Mouse (Mus musculus) hindbrain, embryonic 12.5 days (tissue): ENCODE data around the gene Epas1. TPM values are rescaled to one million over a fixed set of nuclear protein-coding genes. Genes with fewer than 3 reads are reported as not detected.

ENCODE experiments used
- ATAC-seq: fragments of 200-750 bp; cut with Nextera tagmentation; 2 replicates; pipeline ENCODE4 v1.8.0; 2017; ENCODE audit warnings: moderate TSS enrichment; ENCODE audit not compliant: low FRiP score
- H3K27ac ChIP-seq: fragments of 300-500 bp; sonication (generic); 2 replicates; pipeline ENCODE4 v1.5.1; 2016; ENCODE audit warnings: mild to moderate bottlenecking
- H3K27me3 ChIP-seq: fragments of 300-500 bp; sonication (generic); 2 replicates; pipeline ENCODE4 v1.6.1; 2016; ENCODE audit warnings: mild to moderate bottlenecking
- H3K36me3 ChIP-seq: fragments of 300-500 bp; sonication (generic); 2 replicates; pipeline ENCODE4 v1.6.1; 2016; ENCODE audit warnings: mild to moderate bottlenecking
- H3K4me1 ChIP-seq: fragments of 300-500 bp; sonication (generic); 2 replicates; pipeline ENCODE4 v1.6.1; 2016
- H3K4me2 ChIP-seq: fragments of 300-500 bp; sonication (generic); replicated peaks from 2 replicates; pipeline ENCODE4 v1.6.1; 2016; ENCODE audit warnings: mild to moderate bottlenecking
- H3K4me3 ChIP-seq: fragments of 300-500 bp; sonication (generic); 2 replicates; pipeline ENCODE4 v1.5.1; 2016; ENCODE audit warnings: mild to moderate bottlenecking
- H3K9ac ChIP-seq: fragments of 300-500 bp; sonication (generic); 2 replicates; pipeline ENCODE4 v1.6.1; 2016; ENCODE audit warnings: mild to moderate bottlenecking, moderate library complexity
- H3K9me3 ChIP-seq: fragments of 300-500 bp; sonication (generic); replicated peaks from 2 replicates; pipeline ENCODE4 v1.6.1; 2016; ENCODE audit warnings: mild to moderate bottlenecking
- WGBS: fragments of 180-500 bp; shearing (Covaris S2); methylation state at CpG from one replicate; pipeline ENCODE4 v1.1.7; 2016; 5-methylcytosine and 5-hydroxymethylcytosine counted together
- polyA plus RNA-seq: library from polyadenylated mRNA; unstranded; fragments of >200 nt; fragmentation: Nextera tagmentation; extraction: Ambion mirVana; gene quantifications from 2 replicates; pipeline ENCODE4 v1.2.1, GENCODE M21; 2016

The Epas1 gene
- polyA plus RNA-seq, 1 experiment from 2014 or later: 4.0 TPM

DNA sequence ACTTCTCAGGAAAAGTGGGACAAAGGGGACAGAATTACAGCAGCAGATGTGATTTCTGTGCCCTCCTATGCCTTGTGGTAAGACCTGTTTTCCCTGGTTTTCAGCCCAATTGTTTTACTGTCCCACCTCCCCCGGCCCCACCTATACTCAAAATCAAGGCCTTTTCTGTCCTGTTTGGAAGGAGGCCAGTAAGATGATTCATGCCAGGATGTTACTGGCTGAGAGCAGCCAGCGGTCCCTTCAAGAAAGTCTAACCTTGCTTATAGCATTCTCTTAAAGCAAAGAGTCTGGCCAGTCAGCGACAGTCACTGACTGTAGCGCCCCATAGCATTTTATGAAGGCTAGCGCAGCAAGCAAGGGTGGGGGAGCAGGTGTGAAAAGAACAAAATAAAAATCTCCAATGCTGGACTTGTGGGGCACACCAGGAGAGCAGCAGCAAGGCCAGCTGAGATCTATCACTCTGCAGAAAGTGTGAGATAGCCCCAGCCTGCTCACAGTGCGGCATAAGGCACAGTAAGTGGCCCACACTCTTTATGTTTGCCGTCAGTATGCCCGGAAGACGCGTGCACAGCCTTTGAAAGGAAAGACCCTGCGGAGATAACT is 47.8 kb downstream of the Epas1 start:
- H3K27me3 ChIP-seq: no peaks in the 10 kb centered on the region
- H3K4me3 ChIP-seq: no peak overlapping the region
- 71% methylated on average over 11 of the region's 11 CpGs for WGBS
- no peak overlapping the region for H3K9ac ChIP-seq
- no peaks in the 10 kb centered on the region for H3K36me3 ChIP-seq
- no peak overlapping the region for H3K4me2 ChIP-seq
- H3K9me3 ChIP-seq: no peaks in the 10 kb centered on the region
- H3K4me1 ChIP-seq: peaks cover 4% of the 10 kb centered on the region; the same call in 1 of the 2 replicates
- no peak for ATAC-seq
- H3K27ac ChIP-seq: 0 out of 2 replicates have a peak overlapping the region, but pooled peaks have one; percentile 35

DNA sequence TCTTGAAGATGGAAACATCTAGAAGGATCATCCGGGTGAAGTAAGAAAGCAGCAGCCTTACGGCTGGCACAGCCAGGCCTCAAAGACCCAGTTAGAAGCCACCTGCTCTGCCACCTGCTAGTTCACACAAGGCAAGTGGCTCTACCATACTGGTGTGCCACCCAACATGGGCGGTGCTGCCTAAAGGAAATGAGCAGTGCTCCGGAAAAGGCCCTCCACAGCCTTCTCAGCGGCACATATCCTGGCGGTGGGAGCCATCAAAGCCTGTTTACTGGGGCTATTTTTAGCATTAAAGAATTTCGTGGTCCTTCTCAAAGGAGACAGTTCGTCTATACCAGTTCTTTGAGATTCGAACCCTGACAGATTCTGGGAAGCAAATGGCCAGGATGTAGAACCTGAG is 48.4 kb downstream of the Epas1 start:
- Histone ChIP-seq H3K36me3 (no peaks in the 10 kb centered on the region), H3K4me1 (peaks cover 4% of the 10 kb centered on the region; the same call in 1 of the 2 replicates), H3K9ac (no peak overlapping the region), H3K4me3 (no peak overlapping the region), H3K27me3 (no peaks in the 10 kb centered on the region), H3K4me2 (no peak overlapping the region), H3K9me3 (no peaks in the 10 kb centered on the region), H3K27ac (0 out of 2 replicates have a peak overlapping the region, but pooled peaks have one; percentile 35)
- no peak for ATAC-seq
- 69% methylated on average over 9 of the region's 9 CpGs for WGBS

DNA sequence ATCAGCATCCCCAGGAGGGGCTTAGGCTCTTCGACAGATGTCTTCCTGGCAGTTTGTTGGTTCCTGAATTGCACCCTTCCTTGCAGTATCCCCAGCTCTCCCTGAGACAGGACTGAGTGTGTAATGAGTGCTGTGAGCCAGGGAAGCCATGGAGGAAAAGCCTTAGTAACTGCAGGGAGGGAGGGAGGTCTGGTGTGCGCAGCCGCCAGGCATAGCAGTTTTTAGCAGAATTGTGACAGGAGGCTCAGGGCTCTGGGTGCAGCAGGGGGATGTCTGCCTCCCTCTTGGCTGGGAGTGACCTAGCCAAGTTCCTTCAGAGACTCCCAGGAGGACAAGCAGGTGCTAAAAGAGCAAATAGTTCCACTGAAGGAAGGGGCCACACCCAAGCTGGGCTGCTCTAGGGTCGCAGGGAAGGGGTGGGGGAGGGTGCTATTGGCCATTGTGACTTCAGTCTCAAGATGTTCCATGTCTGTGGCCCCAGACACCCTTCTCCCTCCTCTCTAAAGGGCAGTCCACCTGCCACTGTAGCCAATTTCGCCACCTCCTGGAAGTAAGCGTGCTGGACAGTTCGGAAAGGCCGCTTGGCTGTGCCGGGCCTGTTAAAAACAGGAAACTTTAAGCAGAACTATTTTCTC is 49.0 kb downstream of the Epas1 start:
- Histone ChIP-seq H3K4me1 (peaks cover 4% of the 10 kb centered on the region; the same call in 1 of the 2 replicates), H3K4me3 (no peak overlapping the region), H3K27ac (no peak overlapping the region), H3K9ac (no peak overlapping the region), H3K9me3 (no peaks in the 10 kb centered on the region), H3K27me3 (no peaks in the 10 kb centered on the region), H3K4me2 (no peak overlapping the region), H3K36me3 (no peaks in the 10 kb centered on the region)
- WGBS: 69% methylated on average over 9 of the region's 9 CpGs
- no peak for ATAC-seq

DNA sequence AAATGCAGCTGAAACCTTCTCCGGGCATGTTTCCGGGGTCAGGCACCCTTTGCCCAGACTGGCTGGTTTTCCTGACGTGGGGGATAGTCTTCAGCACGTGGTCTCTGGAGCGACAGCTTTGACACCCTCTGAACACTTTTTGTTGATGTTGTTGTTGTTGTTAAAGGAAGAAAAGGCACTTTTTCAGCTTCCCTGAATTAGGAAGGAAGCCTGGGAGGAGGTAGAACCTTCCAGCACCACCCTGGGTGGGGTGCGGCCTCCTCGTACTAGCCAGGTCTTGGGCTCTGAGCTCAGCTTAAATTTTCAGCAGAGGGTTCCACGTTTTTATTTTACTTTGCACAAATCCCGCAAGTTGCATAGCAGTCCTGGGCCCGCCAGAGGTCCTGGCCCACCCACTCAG is 49.6 kb downstream of the Epas1 start:
- H3K36me3 ChIP-seq: no peaks in the 10 kb centered on the region
- no peak overlapping the region for H3K27ac ChIP-seq
- ATAC-seq: no peak
- H3K4me3 ChIP-seq: no peak overlapping the region
- peaks cover 4% of the 10 kb centered on the region; the same call in 1 of the 2 replicates for H3K4me1 ChIP-seq
- H3K9me3 ChIP-seq: no peaks in the 10 kb centered on the region
- no peaks in the 10 kb centered on the region for H3K27me3 ChIP-seq
- WGBS: 81% methylated on average over 10 of the region's 10 CpGs
- no peak overlapping the region for H3K9ac ChIP-seq
- H3K4me2 ChIP-seq: no peak overlapping the region

DNA sequence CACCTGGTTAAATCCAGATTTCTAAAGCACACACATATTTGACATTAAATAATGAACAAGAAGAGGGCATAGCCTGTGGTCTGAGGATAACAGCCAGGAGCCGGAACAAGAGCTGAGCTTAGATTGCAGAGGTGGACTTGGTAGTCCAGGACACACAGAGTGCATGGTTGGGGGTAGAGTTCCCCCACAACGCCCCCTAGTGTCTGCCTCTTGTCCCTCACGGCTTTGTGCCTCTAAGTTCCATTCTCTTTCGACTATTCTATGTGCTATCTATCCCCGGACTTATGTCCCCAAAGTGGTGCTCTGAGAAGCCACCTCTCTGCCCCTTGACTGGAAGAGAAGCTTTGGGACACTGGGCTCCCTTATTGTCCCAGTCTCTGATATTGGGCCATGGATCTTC is 50.2 kb downstream of the Epas1 start:
- WGBS: 77% methylated on average over 5 of the region's 5 CpGs
- no peak overlapping the region for H3K4me2 ChIP-seq

DNA sequence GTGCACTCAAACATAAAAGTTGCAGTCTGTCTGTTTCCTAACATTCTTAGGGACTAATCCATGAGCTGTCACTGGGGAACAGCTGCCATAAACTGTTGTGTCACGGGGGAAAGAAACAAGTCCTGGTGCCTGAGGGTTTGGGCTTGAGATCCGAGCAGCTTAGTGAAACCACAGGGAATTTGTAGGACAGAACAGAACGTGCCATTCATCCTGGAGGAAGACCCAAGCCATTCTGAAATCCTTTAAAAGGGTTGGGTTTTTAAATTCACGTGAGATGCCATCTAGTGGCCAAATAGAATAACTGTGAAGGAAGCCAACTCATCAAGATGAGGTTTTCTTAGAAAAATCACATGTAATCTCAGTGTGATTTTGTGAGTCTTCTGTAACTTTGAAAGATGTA is 58.5 kb downstream of the Epas1 start:
- H3K27ac ChIP-seq: no peak overlapping the region
- no peaks in the 10 kb centered on the region for H3K27me3 ChIP-seq
- no peaks in the 10 kb centered on the region for H3K9me3 ChIP-seq
- H3K4me1 ChIP-seq: 0 out of 2 replicates have a peak, but pooled peaks cover 2% of the 10 kb centered on the region
- ATAC-seq: no peak
- WGBS: 3% methylated on average over 4 of the region's 4 CpGs
- no peak overlapping the region for H3K4me2 ChIP-seq
- H3K36me3 ChIP-seq: no peaks in the 10 kb centered on the region
- no peak overlapping the region for H3K9ac ChIP-seq
- no peak overlapping the region for H3K4me3 ChIP-seq

More for the DNA sequence above, 50.2 kb downstream of the Epas1 start:
- H3K36me3 ChIP-seq: no peaks in the 10 kb centered on the region
- no peaks in the 10 kb centered on the region for H3K27me3 ChIP-seq
- H3K27ac ChIP-seq: no peak overlapping the region
- no peak overlapping the region for H3K4me3 ChIP-seq
- no peak for ATAC-seq
- no peak overlapping the region for H3K9ac ChIP-seq
- no peaks in the 10 kb centered on the region for H3K9me3 ChIP-seq
- peaks cover 4% of the 10 kb centered on the region; the same call in 1 of the 2 replicates for H3K4me1 ChIP-seq

DNA sequence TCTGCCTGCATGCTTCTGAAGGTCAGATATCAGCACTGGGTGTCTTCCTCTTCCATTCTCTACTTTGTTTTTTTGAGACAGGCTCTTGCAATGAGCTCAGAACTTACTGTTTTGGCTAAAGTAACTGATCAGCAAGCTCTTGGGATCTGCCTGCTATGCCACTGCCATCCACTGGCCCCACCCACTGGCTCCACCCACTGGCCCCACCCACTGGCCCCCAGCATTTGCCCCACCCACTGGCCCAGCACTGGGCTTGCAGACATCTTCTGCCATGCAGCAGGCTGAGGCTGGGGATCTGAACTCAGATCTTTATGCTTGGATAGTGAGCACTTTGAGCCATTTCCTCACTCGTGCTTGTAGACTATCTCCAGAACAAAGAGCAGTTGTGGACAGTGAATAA is 60.8 kb downstream of the Epas1 start:
- 48% methylated on average over 1 of the region's 1 CpGs for WGBS
- Histone ChIP-seq H3K9ac (no peak overlapping the region), H3K4me3 (no peak overlapping the region), H3K4me2 (no peak overlapping the region), H3K4me1 (0 out of 2 replicates have a peak, but pooled peaks cover 2% of the 10 kb centered on the region), H3K36me3 (no peaks in the 10 kb centered on the region), H3K27ac (no peak overlapping the region), H3K9me3 (no peaks in the 10 kb centered on the region), H3K27me3 (no peaks in the 10 kb centered on the region)
- no peak for ATAC-seq

DNA sequence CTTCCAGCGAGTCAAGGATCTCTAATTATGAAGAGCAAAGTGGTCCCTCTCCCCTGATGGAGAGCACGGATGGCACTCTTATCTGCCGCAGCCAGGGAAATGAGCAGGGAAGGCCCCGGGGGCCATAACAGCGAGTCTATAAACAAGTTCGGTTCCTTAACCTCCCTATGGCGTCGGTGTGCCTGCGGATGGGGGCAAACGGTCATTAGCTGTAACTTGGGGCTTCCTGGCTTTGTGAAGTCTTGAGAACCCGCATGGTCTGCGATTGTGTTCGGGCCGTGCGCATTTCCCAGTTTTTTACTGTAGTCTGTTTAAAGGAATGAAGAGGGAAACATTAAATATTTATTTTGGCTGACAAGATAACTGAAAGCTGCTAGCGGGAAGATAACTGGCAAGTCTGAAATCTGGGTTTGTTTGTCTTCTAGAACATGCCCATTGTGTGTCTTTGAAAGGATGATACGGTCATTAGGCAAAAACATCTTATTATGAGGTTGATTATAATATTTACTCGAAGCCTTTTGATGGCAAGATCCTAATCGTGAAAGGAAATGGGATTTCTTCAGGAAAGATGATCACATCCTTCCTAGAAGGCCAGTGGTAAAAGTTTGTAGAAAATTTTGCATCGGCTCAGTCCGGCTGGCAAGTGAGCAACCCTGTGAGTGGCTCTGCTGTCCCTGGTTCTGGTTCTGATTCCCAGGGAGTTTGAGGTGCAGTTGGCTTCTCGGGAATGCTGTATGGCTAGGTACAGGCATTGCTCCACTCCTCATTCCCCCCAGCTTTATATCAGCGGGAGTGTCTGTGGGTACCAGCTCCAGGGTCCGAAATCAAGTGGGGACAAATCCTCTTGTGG is 61.7 kb downstream of the Epas1 start:
- Histone ChIP-seq H3K9me3 (no peaks in the 10 kb centered on the region), H3K27me3 (no peaks in the 10 kb centered on the region), H3K4me1 (0 out of 2 replicates have a peak, but pooled peaks cover 4% of the 10 kb centered on the region), H3K9ac (no peak overlapping the region), H3K4me2 (no peak overlapping the region), H3K36me3 (no peaks in the 10 kb centered on the region), H3K4me3 (no peak overlapping the region), H3K27ac (no peak overlapping the region)
- ATAC-seq: no peak
- 83% methylated on average over 24 of the region's 24 CpGs for WGBS

DNA sequence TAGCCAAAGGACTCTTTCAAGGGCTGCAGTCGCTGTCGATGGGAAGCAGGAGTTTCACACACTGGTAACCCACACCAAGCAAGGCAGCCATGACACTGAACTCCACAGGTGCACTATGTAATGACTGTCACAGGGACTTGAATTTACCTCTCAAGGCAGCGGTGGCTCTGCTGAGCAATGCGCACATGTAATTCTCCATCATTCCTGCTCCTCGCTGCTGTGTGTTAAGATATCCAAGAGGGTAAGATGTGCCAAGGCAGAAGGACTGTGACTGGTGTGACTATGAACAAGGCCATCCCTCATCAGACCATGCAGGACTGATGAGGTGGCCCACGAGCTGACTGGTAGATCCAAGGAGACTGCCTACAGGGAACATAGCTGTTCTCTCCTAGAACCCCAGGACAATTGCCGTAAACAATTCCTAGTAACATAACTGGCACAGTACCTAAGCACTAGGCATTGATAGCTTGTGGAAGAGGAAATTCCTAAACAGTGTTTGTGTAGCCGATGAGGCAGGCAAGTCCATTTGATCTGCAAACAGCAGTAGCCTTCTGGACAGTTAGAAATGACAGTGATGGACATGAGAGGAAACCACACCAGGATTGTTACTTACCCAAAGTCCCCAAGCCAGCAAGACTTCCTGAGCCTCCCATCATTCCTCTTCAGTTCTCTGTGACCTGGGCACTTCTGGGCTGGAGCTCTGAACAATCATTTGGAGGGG is 68.7 kb downstream of the Epas1 start:
- no peak for ATAC-seq
- Histone ChIP-seq H3K27me3 (no peaks in the 10 kb centered on the region), H3K36me3 (no peaks in the 10 kb centered on the region), H3K9ac (no peak overlapping the region), H3K27ac (no peak overlapping the region), H3K4me1 (0 out of 2 replicates have a peak, but pooled peaks cover 2% of the 10 kb centered on the region), H3K9me3 (no peaks in the 10 kb centered on the region), H3K4me3 (no peak overlapping the region), H3K4me2 (no peak overlapping the region)
- WGBS: 93% methylated on average over 8 of the region's 8 CpGs

DNA sequence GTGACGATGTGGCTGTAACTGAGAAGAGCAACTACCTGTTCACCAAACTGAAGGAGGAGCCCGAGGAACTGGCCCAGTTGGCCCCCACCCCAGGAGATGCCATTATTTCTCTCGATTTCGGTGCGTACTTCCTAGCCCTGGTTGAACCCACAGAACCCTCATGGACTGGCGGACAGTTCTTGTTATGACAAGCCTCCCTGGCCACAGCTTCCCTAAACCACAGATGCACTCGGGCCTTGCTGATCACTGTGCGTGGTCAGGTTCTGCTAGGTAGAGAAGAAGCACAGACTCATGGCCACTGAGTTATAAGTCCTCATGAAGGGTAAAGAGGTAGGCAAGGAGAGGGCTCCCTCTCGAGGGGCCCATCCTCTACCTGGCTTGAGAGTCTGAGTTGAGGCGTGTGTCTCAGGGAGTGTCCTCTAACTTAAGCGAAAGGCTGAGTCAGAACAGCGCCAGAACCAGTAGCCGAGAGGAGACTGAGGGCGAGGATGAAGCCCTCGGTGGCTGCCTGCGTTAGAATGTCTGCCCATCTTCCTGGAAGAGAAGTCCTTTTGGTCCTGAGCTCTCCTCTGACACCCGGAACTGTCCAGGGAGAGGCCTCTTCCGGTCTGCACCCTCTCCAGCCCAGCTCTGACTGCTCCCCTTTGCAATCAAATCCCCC is 71.1 kb downstream of the Epas1 start:
- Histone ChIP-seq H3K27me3 (no peaks in the 10 kb centered on the region), H3K4me1 (0 out of 2 replicates have a peak, but pooled peaks cover 2% of the 10 kb centered on the region), H3K27ac (no peak overlapping the region), H3K4me2 (no peak overlapping the region), H3K9ac (no peak overlapping the region), H3K9me3 (no peaks in the 10 kb centered on the region), H3K4me3 (no peak overlapping the region), H3K36me3 (no peaks in the 10 kb centered on the region)
- no peak for ATAC-seq
- 93% methylated on average over 18 of the region's 18 CpGs for WGBS

DNA sequence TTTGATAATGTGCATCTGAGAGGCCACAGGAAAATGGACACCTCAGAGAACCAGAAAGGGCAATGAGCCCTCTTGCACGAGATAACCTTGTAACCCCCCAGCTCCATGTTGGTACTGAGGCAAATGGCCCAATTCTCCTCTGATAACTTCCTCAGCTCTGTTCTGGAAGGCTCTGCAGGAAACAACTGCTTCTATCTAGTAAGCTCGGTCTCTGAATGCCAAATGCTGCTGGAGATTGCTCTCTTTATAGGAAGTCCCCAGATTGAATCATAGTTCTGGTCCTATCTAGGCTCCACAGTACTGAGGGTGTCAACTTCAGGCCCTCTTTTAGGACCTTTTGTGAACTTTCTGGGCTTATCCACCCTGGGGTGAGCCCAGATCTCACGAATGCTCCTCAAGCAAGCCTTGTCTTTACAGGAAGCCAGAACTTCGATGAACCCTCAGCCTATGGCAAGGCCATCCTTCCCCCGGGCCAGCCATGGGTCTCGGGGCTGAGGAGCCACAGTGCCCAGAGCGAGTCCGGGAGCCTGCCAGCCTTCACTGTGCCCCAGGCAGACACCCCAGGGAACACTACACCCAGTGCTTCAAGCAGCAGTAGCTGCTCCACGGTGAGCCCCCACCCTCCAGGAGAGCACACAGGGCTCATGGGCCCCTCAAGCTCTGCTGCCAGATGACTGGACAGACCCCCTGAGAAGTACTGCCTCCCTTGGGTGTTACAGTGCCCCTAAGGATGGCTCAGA is 71.8 kb downstream of the Epas1 start:
- whole genome bisulfite sequencing: 86% methylated on average over 9 of the region's 9 CpGs
- Histone ChIP-seq H3K9me3 (no peaks in the 10 kb centered on the region), H3K36me3 (no peaks in the 10 kb centered on the region), H3K27me3 (no peaks in the 10 kb centered on the region), H3K4me1 (no peaks in the 10 kb centered on the region), H3K4me2 (no peak overlapping the region), H3K4me3 (no peak overlapping the region), H3K27ac (no peak overlapping the region), H3K9ac (no peak overlapping the region)
- no peak for ATAC-seq
